Mouse (Mus musculus): ENCODE measurements around the gene Mpdz. TPM values are rescaled to one million over a fixed set of nuclear protein-coding genes. Genes with fewer than 3 reads are reported as not detected.
A peak's percentile ranks its signal among the peaks of the same experiment; 100 is the strongest.

The Mpdz gene
- polyA plus RNA-seq, 1 experiment from 2014 or later = 47.0 TPM

DNA sequence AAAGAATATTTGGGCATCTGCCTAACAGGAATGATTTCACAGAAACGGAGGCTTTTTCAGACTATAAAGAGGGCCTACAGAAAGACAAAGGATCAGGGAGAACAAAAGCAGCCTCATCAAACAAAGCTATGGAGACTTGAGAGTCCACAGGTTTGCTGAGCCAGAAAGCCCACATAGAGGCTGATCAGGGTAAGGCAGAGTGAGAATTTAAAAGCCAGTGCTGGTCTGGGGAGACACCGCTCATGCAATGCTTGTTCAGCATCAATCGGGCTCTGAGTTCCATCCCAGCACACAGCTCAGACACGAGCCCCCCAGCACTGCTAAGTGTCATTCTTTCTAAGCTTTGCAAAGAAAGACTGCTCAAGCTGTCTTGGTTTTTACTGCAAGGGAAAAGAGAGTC lies 162.5 kb downstream of the Mpdz start:
- no peak overlapping the region for H3K4me3 ChIP-seq (replicated peaks)
- H3K36me3 ChIP-seq = peaks cover 56% of the 10 kb centered on the region
- WGBS = 91% methylated on average over 4 of the region's 4 CpGs
- H3K9me3 ChIP-seq = no peaks in the 10 kb centered on the region
- no peak overlapping the region for H3K9ac ChIP-seq (replicated peaks)
- H3K27me3 ChIP-seq = no peaks in the 10 kb centered on the region
- ATAC-seq (ENCODE audit: insufficient number of reproducible peaks, insufficient read depth, low FRiP score, low TSS enrichment, low read depth) = no peak
- no peaks in the 10 kb centered on the region for H3K4me1 ChIP-seq (replicated peaks)
- H3K27ac ChIP-seq = no peak overlapping the region
- H3K4me2 ChIP-seq = no peak overlapping the region

DNA sequence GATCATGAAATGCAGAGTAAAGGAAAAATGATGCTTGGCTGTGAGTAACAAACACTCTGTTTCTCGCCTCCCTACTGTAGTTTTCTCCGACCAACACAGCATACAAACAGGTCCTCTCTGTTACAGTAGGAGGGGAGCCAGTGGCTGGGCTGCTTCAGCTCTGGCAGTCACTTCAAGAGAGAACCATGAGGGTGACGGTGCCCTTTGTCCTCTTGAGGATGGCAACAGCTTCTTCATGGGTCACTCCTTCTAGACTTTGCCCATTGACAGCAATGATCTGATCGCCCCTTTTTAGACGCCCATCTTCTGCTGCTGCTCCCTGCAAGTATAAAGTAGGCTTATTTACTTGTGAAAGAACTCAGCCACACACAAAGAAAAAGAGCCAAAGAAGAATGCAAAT lies 163.2 kb downstream of the Mpdz start:
- WGBS = 89% methylated on average over 5 of the region's 5 CpGs
- ATAC-seq (ENCODE audit: insufficient number of reproducible peaks, insufficient read depth, low FRiP score, low TSS enrichment, low read depth) = no peak
- no peaks in the 10 kb centered on the region for H3K4me1 ChIP-seq (replicated peaks)
- no peak overlapping the region for H3K27ac ChIP-seq
- H3K36me3 ChIP-seq = peaks cover 50% of the 10 kb centered on the region
- no peak overlapping the region for H3K9ac ChIP-seq (replicated peaks)
- H3K9me3 ChIP-seq = no peaks in the 10 kb centered on the region
- H3K4me2 ChIP-seq = no peak overlapping the region
- no peak overlapping the region for H3K4me3 ChIP-seq (replicated peaks)
- H3K27me3 ChIP-seq = no peaks in the 10 kb centered on the region

DNA sequence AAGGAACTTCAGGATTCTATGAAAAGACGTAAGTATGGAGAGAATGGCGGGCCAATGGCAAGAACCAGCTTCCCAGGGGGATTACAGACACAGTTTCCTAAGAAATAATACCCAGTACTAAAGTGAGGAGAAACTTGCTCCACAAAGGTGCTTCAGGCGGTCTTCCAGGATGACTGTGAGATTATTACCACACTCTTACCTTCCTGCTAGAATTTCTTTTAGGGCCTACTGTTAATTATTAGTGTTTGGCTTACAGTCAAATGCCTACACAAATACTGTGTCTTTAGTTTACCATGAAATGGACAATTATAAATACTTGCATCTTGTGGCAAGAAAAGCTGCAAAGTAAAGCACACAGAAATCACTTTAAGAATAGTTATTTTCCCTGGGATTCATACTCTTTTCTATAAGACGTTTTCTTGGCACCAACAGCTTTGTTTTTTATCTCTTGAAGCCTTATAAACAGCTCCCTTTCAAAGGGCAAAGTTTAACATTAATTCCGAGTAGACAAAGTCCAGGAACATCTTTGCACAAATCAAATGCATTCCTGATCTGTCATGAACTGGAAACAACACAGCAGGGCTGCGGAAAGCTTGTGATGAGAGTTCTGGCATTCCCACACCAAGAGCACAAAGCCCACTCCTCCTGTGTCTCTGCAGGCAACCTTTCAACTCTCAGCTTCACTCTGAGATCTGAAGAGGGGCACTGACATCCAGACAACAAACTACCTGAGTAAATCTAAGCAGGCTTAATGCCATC lies 166.5 kb downstream of the Mpdz start:
- ATAC-seq (ENCODE audit: insufficient number of reproducible peaks, insufficient read depth, low FRiP score, low TSS enrichment, low read depth) = no peak

DNA sequence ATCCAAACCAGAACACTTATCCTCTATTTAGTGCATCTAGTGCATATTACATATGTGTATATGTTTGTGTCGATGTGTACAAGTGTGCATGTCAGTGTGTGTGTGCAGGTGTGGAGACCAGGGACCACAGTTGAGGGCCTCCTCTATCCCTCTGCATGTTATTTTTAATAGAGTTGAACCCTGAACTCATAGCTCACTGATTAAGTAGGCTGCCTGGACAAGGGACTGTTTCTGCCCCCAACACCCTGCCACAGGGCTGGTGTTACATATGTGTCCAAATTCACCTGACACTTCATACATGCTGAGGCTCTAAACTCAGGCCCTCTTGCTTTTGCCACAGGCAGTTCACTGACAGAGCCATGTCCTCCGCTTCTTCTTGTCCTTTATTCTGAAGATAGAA lies 169.5 kb downstream of the Mpdz start:
- H3K27me3 ChIP-seq = no peaks in the 10 kb centered on the region
- H3K27ac ChIP-seq = no peak overlapping the region
- H3K9ac ChIP-seq (replicated peaks) = no peak overlapping the region
- H3K4me2 ChIP-seq = no peak overlapping the region
- no peak for ATAC-seq (ENCODE audit: insufficient number of reproducible peaks, insufficient read depth, low FRiP score, low TSS enrichment, low read depth)
- 93% methylated on average over 2 of the region's 2 CpGs for WGBS
- H3K36me3 ChIP-seq = peaks cover 8% of the 10 kb centered on the region; the same call in 1 of the 2 replicates
- H3K4me1 ChIP-seq (replicated peaks) = no peaks in the 10 kb centered on the region
- H3K9me3 ChIP-seq = no peaks in the 10 kb centered on the region
- H3K4me3 ChIP-seq (replicated peaks) = no peak overlapping the region

More for the DNA sequence above, 166.5 kb downstream of the Mpdz start:
- Histone ChIP-seq H3K27ac (no peak overlapping the region), H3K4me1 (replicated peaks) (no peaks in the 10 kb centered on the region), H3K4me3 (replicated peaks) (no peak overlapping the region), H3K36me3 (peaks cover 19% of the 10 kb centered on the region), H3K27me3 (no peaks in the 10 kb centered on the region), H3K9me3 (no peaks in the 10 kb centered on the region), H3K9ac (replicated peaks) (no peak overlapping the region), H3K4me2 (no peak overlapping the region)
- WGBS = 76% methylated on average over 6 of the region's 6 CpGs

DNA sequence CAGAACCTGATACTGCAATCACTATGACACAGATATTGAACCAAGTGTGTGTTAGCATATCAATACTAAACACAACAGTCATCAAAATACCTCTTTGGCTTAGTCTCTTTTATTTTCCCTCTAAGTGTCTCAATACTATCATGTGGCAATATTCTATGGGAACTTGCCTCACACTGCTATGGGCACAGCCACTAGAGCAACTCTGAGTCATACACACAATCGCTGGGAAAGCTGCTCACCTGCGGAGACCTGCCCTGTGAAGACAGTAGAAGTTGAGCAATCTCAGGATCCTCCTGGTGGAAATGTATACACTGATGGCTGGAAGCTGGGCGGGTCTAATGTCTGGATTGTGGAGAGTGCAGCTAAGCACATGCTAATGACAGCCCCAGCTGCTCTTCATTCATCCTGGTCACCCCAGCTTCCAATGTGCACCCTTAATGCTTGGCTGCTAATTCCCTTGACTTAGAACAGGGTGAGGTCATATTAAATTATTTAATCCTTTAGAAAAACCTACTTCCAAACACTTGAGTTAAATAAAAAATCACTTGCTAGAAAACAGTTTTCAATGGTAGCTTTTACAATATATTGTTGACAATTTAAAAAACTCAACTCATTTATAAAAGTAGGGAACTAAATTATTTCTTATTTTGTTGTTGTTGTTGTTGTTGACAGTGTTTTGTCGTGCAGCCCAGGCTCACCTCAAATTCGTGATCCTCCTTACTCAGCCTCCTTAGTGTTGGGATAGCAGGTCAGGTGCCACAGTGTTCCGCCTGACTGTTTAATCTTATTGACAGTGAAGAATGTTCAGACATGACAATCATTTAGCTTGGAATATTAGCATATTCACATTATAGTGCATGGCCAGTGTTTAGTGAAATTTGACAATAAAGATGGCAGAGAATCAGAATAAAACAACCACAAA lies 189.5 kb downstream of the Mpdz start:
- no peaks in the 10 kb centered on the region for H3K9me3 ChIP-seq
- 0 out of 2 replicates have a peak, but pooled peaks cover 2% of the 10 kb centered on the region for H3K4me1 ChIP-seq (replicated peaks)
- 79% methylated on average over 6 of the region's 6 CpGs for WGBS
- H3K27ac ChIP-seq = no peak overlapping the region
- H3K36me3 ChIP-seq = no peaks in the 10 kb centered on the region
- ATAC-seq (ENCODE audit: insufficient number of reproducible peaks, insufficient read depth, low FRiP score, low TSS enrichment, low read depth) = no peak; the same call in 1 of the 2 replicates
- H3K4me2 ChIP-seq = no peak overlapping the region
- H3K4me3 ChIP-seq (replicated peaks) = no peak overlapping the region
- H3K27me3 ChIP-seq = no peaks in the 10 kb centered on the region
- H3K9ac ChIP-seq (replicated peaks) = no peak overlapping the region

DNA sequence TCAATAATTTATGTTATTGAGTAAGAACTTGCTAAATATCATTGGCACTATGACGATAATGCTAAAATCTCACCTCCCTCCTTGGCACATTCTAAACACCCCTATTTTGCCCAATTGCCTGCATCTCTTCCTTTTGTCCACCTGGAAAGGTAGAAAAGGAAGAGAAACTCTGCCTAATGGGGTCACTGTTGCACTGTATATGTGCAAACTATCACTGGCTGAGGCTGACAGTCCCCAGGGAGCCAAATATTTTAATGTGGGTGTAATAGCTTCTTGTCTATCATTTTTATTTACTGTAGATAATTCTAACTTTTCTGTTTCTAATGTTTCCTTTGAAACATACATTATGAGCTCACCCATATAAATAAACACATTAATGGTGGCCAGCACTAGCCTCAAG lies 190.3 kb downstream of the Mpdz start:
- H3K9ac ChIP-seq (replicated peaks) = no peak overlapping the region
- H3K27me3 ChIP-seq = no peaks in the 10 kb centered on the region
- H3K4me3 ChIP-seq (replicated peaks) = no peak overlapping the region
- no peak for ATAC-seq (ENCODE audit: insufficient number of reproducible peaks, insufficient read depth, low FRiP score, low TSS enrichment, low read depth)
- no peaks in the 10 kb centered on the region for H3K36me3 ChIP-seq
- 0 out of 2 replicates have a peak, but pooled peaks cover 2% of the 10 kb centered on the region for H3K4me1 ChIP-seq (replicated peaks)
- H3K4me2 ChIP-seq = no peak overlapping the region
- H3K27ac ChIP-seq = no peak overlapping the region
- 88% methylated on average over 1 of the region's 1 CpGs for WGBS
- H3K9me3 ChIP-seq = no peaks in the 10 kb centered on the region

DNA sequence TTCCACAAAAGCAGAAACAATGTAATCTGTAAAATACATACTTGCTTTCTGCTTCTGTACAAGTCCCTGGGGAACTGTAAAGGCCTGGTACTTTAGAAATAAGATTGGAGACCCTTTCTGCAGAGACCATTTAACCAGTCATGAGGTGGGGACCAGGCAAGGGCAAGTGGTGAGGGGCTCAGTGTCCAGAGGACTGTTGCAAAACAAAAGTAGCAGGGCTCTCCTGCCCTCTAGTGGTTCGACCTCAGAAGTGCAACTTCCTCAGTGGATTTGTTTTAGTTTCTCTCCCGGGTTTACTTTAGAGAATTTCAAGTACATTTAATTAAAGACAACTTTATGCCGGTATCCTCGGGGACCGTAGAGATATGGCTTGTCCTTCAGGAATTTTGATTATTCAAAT lies 190.7 kb downstream of the Mpdz start:
- WGBS = 10% methylated on average over 5 of the region's 5 CpGs
- Histone ChIP-seq H3K4me1 (replicated peaks) (0 out of 2 replicates have a peak, but pooled peaks cover 2% of the 10 kb centered on the region), H3K4me3 (replicated peaks) (no peak overlapping the region), H3K27me3 (no peaks in the 10 kb centered on the region), H3K9ac (replicated peaks) (no peak overlapping the region), H3K9me3 (no peaks in the 10 kb centered on the region), H3K4me2 (no peak overlapping the region), H3K27ac (no peak overlapping the region), H3K36me3 (no peaks in the 10 kb centered on the region)
- peak; percentile 56; the same call in 1 of the 2 replicates for ATAC-seq (ENCODE audit: insufficient number of reproducible peaks, insufficient read depth, low FRiP score, low TSS enrichment, low read depth)

DNA sequence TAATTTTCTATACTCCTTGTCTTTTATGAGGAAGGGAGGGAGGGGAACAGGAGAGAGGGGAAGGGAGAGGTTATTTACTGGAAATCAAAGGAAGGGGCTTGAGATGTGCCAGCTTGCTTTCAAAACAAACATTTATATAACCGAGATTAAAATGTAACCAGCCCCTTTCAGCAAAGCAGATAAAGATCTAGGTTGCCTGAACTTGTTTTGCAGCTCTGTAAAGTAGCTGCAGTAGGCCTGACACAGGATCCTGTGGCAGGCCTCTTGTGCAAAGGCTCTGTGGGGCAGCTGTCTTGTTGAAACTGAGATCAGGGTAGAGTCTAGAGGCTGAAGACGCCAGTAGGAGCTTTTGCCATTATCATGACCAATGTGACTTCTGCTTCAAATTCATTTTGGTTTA lies 193.4 kb downstream of the Mpdz start:
- Histone ChIP-seq H3K4me3 (replicated peaks) (no peak overlapping the region), H3K4me2 (no peak overlapping the region), H3K36me3 (no peaks in the 10 kb centered on the region), H3K4me1 (replicated peaks) (0 out of 2 replicates have a peak, but pooled peaks cover 2% of the 10 kb centered on the region), H3K27me3 (no peaks in the 10 kb centered on the region), H3K9ac (replicated peaks) (no peak overlapping the region), H3K27ac (no peak overlapping the region), H3K9me3 (no peaks in the 10 kb centered on the region)
- 69% methylated on average over 2 of the region's 2 CpGs for WGBS
- ATAC-seq (ENCODE audit: insufficient number of reproducible peaks, insufficient read depth, low FRiP score, low TSS enrichment, low read depth) = no peak

DNA sequence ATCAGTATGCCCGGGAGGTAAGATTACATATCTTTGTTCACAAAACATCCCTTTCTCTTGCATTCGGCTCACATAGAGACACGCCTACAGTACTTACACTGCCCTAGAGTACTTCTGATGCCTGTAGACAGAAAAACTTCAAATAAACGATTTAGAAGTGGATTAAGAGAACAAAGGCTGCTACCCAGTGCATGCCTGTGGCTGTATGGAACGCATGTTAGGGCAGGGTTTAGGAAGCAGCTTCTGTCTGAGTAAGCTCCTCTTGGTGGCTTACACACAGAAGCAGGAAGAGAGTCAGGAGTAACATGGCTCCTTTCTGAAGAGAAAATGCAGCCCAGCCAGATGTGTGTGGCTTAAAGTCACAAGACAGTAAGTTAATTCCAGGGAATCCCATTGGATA lies 206.4 kb downstream of the Mpdz start:
- Histone ChIP-seq H3K36me3 (no peaks in the 10 kb centered on the region), H3K9me3 (no peaks in the 10 kb centered on the region), H3K9ac (replicated peaks) (no peak overlapping the region), H3K4me2 (no peak overlapping the region), H3K4me3 (replicated peaks) (no peak overlapping the region), H3K27ac (no peak overlapping the region), H3K27me3 (no peaks in the 10 kb centered on the region), H3K4me1 (replicated peaks) (no peaks in the 10 kb centered on the region)
- WGBS = 81% methylated on average over 5 of the region's 5 CpGs
- ATAC-seq (ENCODE audit: insufficient number of reproducible peaks, insufficient read depth, low FRiP score, low TSS enrichment, low read depth) = no peak

Data from limb, embryonic 12.5 days (tissue).